Mouse (Mus musculus) CH12.LX (cell line): ENCODE data around the gene Stx11. TPM values are rescaled to one million over a fixed set of nuclear protein-coding genes. Genes with fewer than 3 reads are reported as not detected.

Source experiments
- DNase-seq: peaks from one replicate; pipeline ENCODE4 v3.0.0-alpha.2; 2013; ENCODE audit errors: extremely low read depth
- H3K27ac ChIP-seq: 2 replicates; pipeline ENCODE4 v1.5.1; 2012; ENCODE audit warnings: low read depth, mild to moderate bottlenecking, control low read depth, moderate library complexity; ENCODE audit not compliant: insufficient read depth
- H3K27me3 ChIP-seq: replicated peaks from 2 replicates; pipeline ENCODE3; 2012; ENCODE audit warnings: inconsistent platforms
- H3K36me3 ChIP-seq, 2 experiments: replicated peaks in 1 of 2; 2 replicates each; pipeline versions ENCODE3 to v1.6.1; 2012; ENCODE audit warnings: inconsistent platforms in 1 of 2, low read length in 1 of 2, mild to moderate bottlenecking in 1 of 2, mixed read lengths in 1 of 2, moderate library complexity in 1 of 2; ENCODE audit not compliant: control insufficient read depth in 1 of 2, insufficient read depth in 1 of 2
- H3K4me1 ChIP-seq, 2 experiments: 2 replicates each; pipeline ENCODE4 v1.6.1; 2012; ENCODE audit warnings: inconsistent platforms in 1 of 2, moderate library complexity in 1 of 2; ENCODE audit not compliant: insufficient read depth in 2 of 2, control insufficient read depth in 1 of 2
- H3K4me2 ChIP-seq: 2 replicates; pipeline ENCODE4 v1.6.1; 2012; ENCODE audit warnings: low read depth, mild to moderate bottlenecking, control low read depth; ENCODE audit not compliant: poor library complexity, insufficient read depth, severe bottlenecking
- H3K4me3 ChIP-seq, 3 experiments: fragments of 150-350 bp in 1 of 3; sonication (generic) in 1 of 3; replicated peaks in 1 of 3; 2 replicates each; pipeline versions ENCODE3 to v1.5.1; 2011 to 2012; ENCODE audit warnings: low read depth in 2 of 3, low read length in 2 of 3, mild to moderate bottlenecking in 2 of 3, moderate library complexity in 2 of 3, control low read depth in 1 of 3, improper control_type of control experiment in 1 of 3, inconsistent platforms in 1 of 3, mixed read lengths in 1 of 3; ENCODE audit not compliant: poor library complexity in 1 of 3
- H3K79me2 ChIP-seq: replicated peaks from 2 replicates; pipeline ENCODE4 v1.6.1; 2012; ENCODE audit warnings: mild to moderate bottlenecking, moderate library complexity; ENCODE audit not compliant: control insufficient read depth, poor library complexity, insufficient read depth, severe bottlenecking; ENCODE audit errors: extremely low read depth
- H3K9ac ChIP-seq: 2 replicates; pipeline ENCODE4 v1.6.1; 2012; ENCODE audit warnings: low read depth, mild to moderate bottlenecking, control low read depth, moderate library complexity; ENCODE audit not compliant: insufficient read depth
- H3K9me3 ChIP-seq: replicated peaks from 2 replicates; pipeline ENCODE3; 2012; ENCODE audit warnings: low read length, inconsistent platforms, mixed read lengths
- CHD1 ChIP-seq: IDR thresholded peaks from 2 replicates; pipeline ENCODE4 v1.6.1; 2012; ENCODE audit warnings: low read depth, low read length, improper control_type of control experiment, inconsistent platforms
- CHD2 ChIP-seq: IDR thresholded peaks from 2 replicates; pipeline ENCODE4 v1.6.1; 2011; ENCODE audit warnings: low read length, improper control_type of control experiment
- ELF1 ChIP-seq: IDR thresholded peaks from 2 replicates; pipeline ENCODE4 v1.6.1; 2014; ENCODE audit warnings: low read depth, mild to moderate bottlenecking, inconsistent platforms, low read length, improper control_type of control experiment
- HCFC1 ChIP-seq: IDR thresholded peaks from 2 replicates; pipeline ENCODE4 v1.6.1; 2012; ENCODE audit warnings: low read depth, mild to moderate bottlenecking, inconsistent platforms, low read length, improper control_type of control experiment
- IRF4 ChIP-seq: IDR thresholded peaks from 2 replicates; pipeline ENCODE4 v1.6.1; 2014; ENCODE audit warnings: low read depth, mild to moderate bottlenecking, inconsistent platforms, low read length, improper control_type of control experiment
- JUND ChIP-seq: conservative IDR thresholded peaks from 2 replicates; pipeline ENCODE4 v1.6.1; 2011; ENCODE audit warnings: low read depth, low read length, improper control_type of control experiment
- MAFK ChIP-seq: IDR thresholded peaks from 2 replicates; pipeline ENCODE4 v1.6.1; 2011; ENCODE audit warnings: low read length, improper control_type of control experiment; ENCODE audit not compliant: insufficient replicate concordance
- MAX ChIP-seq: IDR thresholded peaks from 2 replicates; pipeline ENCODE4 v1.6.1; 2011; ENCODE audit warnings: low read length, improper control_type of control experiment
- MAZ ChIP-seq: IDR thresholded peaks from 2 replicates; pipeline ENCODE4 v1.6.1; 2012; ENCODE audit warnings: low read depth, mild to moderate bottlenecking, inconsistent platforms, low read length, improper control_type of control experiment, moderate library complexity
- NELFE ChIP-seq: IDR thresholded peaks from 2 replicates; pipeline ENCODE4 v1.6.1; 2011; ENCODE audit warnings: low read depth, low read length, improper control_type of control experiment
- NRF1 ChIP-seq: IDR thresholded peaks from 2 replicates; pipeline ENCODE4 v1.6.1; 2014; ENCODE audit warnings: low read depth, mild to moderate bottlenecking, inconsistent platforms, low read length, improper control_type of control experiment, moderate library complexity
- PAX5 ChIP-seq: IDR thresholded peaks from 2 replicates; pipeline ENCODE4 v1.6.1; 2012; ENCODE audit warnings: low read length, inconsistent platforms, mixed read lengths
- TCF12 ChIP-seq: IDR thresholded peaks from 2 replicates; pipeline ENCODE4 v1.6.1; 2014; ENCODE audit warnings: low read depth, mild to moderate bottlenecking, inconsistent platforms, low read length, improper control_type of control experiment
- USF1 ChIP-seq: IDR thresholded peaks from 2 replicates; pipeline ENCODE4 v1.6.1; 2014; ENCODE audit warnings: low read depth, mild to moderate bottlenecking, inconsistent platforms, low read length, improper control_type of control experiment
- USF2 ChIP-seq: conservative IDR thresholded peaks from 2 replicates; pipeline ENCODE4 v1.6.1; 2011; ENCODE audit warnings: low read depth, low read length, improper control_type of control experiment
- ZKSCAN1 ChIP-seq: IDR thresholded peaks from 2 replicates; pipeline ENCODE4 v1.6.1; 2012; ENCODE audit warnings: low read depth, inconsistent platforms, low read length, improper control_type of control experiment, borderline replicate concordance
- ZMIZ1 ChIP-seq: IDR thresholded peaks from 2 replicates; pipeline ENCODE4 v1.6.1; 2012; ENCODE audit warnings: low read depth, mild to moderate bottlenecking, inconsistent platforms, low read length, improper control_type of control experiment
- ZNF384 ChIP-seq: IDR thresholded peaks from 2 replicates; pipeline ENCODE4 v1.6.1; 2012; ENCODE audit warnings: low read depth, low read length, improper control_type of control experiment, inconsistent platforms
- dilution Hi-C: fragments of 300-500 bp; cut with MboI; formaldehyde crosslinking; loops from 2 replicates; pipeline ENCODE4 v1.14.3; 2020; ENCODE audit warnings: low sequenced_read_pairs; ENCODE audit not compliant: extremely low pct_unique_long_range_greater_than_20kb, extremely low pct_ligation_motif_present
- in situ Hi-C: fragments of 300-500 bp; cut with MboI; formaldehyde crosslinking; loops from 3 replicates; pipeline ENCODE4 v1.14.3; 2019; ENCODE audit warnings: low sequenced_read_pairs, low pct_ligation_motif_present, low pct_unique_long_range_greater_than_20kb, mixed read lengths
- polyA plus RNA-seq: library from polyadenylated mRNA; unstranded; fragments of >175 nt; gene quantifications from 2 replicates; pipeline ENCODE4 v1.2.1, GENCODE M21; 2012; ENCODE audit warnings: low read depth; ENCODE audit not compliant: insufficient read length
- total RNA-seq, 2 experiments: library from RNA; depleted of rRNA; stranded (reverse); fragments of 300-350 nt in 1 of 2; fragments of >200 nt in 1 of 2; gene quantifications; 2 replicates each; pipeline ENCODE4 v1.2.3; 2012 to 2014

The Stx11 gene
- total and polyA plus RNA-seq, 3 experiments = 22.2 to 49.8 (median 47.7) TPM

GRCm38 (mm10) chr10:12949299-12949698 is 14.8 kb downstream of the Stx11 start:
- Histone ChIP-seq H3K4me2 (no peak overlapping the region), H3K9ac (no peak overlapping the region), H3K4me3 (no peak overlapping the region), H3K27ac (no peak overlapping the region), H3K9me3 (no peaks in the 10 kb centered on the region), H3K36me3 (peaks cover 23 to 58% of the 10 kb centered on the region in 2 experiments), H3K4me1 (peaks cover 17 to 37% of the 10 kb centered on the region in 2 experiments), H3K79me2 (peaks cover 65% of the 10 kb centered on the region), H3K27me3 (no peaks in the 10 kb centered on the region)
- TF ChIP-seq JUND (no peak), ZKSCAN1 (no peak), ZNF384 (no peak)
- in situ Hi-C loops = no loop called here
- dilution Hi-C loops = no loop called here
- no peak for DNase-seq

- Histone ChIP-seq H3K9ac (no peak overlapping the region), H3K4me1 (peaks cover 17 to 33% of the 10 kb centered on the region in 2 experiments)
- TF ChIP-seq NELFE (no peak), MAZ (no peak), ELF1 (no peak), ZMIZ1 (no peak), ZKSCAN1 (no peak), IRF4 (no peak), USF2 (no peak), JUND (no peak), NRF1 (no peak), CHD1 (no peak), PAX5 (no peak), MAFK (no peak), CHD2 (no peak), HCFC1 (no peak), ZNF384 (no peak), TCF12 (no peak), USF1 (no peak), MAX (no peak)
- TF ChIP-seq, all 38 proteins: peak for 0
- H3K4me3 ChIP-seq = no peak overlapping the region
- no peak overlapping the region for H3K27ac ChIP-seq
- in situ Hi-C loops (no loop called here), dilution Hi-C loops (no loop called here)
- no peak overlapping the region for H3K4me2 ChIP-seq
- no peaks in the 10 kb centered on the region for H3K27me3 ChIP-seq
- H3K36me3 ChIP-seq = peaks cover 37 to 67% of the 10 kb centered on the region in 2 experiments
- peaks cover 58% of the 10 kb centered on the region for H3K79me2 ChIP-seq
- H3K9me3 ChIP-seq = no peaks in the 10 kb centered on the region
- DNase-seq = no peak
Observed at GRCm38 (mm10) chr10:12947606-12948005, 16.5 kb downstream of the Stx11 start.
